Mouse (Mus musculus): ENCODE results near the gene H2-M5. TPM values are rescaled to one million over a fixed set of nuclear protein-coding genes. Genes with fewer than 3 reads are reported as not detected.

Gene H2-M5
- polyA plus RNA-seq, 1 experiment from 2014 or later = 0.08 TPM

- Histone ChIP-seq H3K27me3 (replicated peaks; ENCODE audit: control insufficient read depth, insufficient read depth, low read length) (no peaks in the 10 kb centered on the region), H3K36me3 (ENCODE audit: control insufficient read depth, insufficient read depth, low read length) (no peaks in the 10 kb centered on the region), H3K9ac (ENCODE audit: low read depth, low read length) (no peak overlapping the region), H3K4me2 (no peak overlapping the region), H3K27ac (ENCODE audit: low read depth, low read length) (no peak overlapping the region), H3K4me1 (replicated peaks; ENCODE audit: control insufficient read depth, insufficient read depth, low read length) (no peaks in the 10 kb centered on the region), H3K9me3 (ENCODE audit: control insufficient read depth, low read length) (no peaks in the 10 kb centered on the region), H3K4me3 (ENCODE audit: low read depth, low read length) (no peak overlapping the region)
- ATAC-seq (replicated peaks; ENCODE audit: low FRiP score) = no peak
- WGBS = 77% methylated on average over 3 of the region's 3 CpGs
- no peak for DNase-seq (ENCODE audit: low spot score)
Measured at GRCm38 (mm10) chr17:37018328-37018727, 29.0 kb upstream of the H2-M5 start.

GRCm38 (mm10) chr17:37016333-37016732, 27.0 kb upstream of the H2-M5 start:
- no peak overlapping the region for H3K9ac ChIP-seq (ENCODE audit: low read depth, low read length)
- no peaks in the 10 kb centered on the region for H3K4me1 ChIP-seq (replicated peaks; ENCODE audit: control insufficient read depth, insufficient read depth, low read length)
- DNase-seq (ENCODE audit: low spot score) (no peak), ATAC-seq (replicated peaks; ENCODE audit: low FRiP score) (no peak)
- H3K27ac ChIP-seq (ENCODE audit: low read depth, low read length) = no peak overlapping the region
- H3K9me3 ChIP-seq (ENCODE audit: control insufficient read depth, low read length) = no peaks in the 10 kb centered on the region
- H3K4me3 ChIP-seq (ENCODE audit: low read depth, low read length) = no peak overlapping the region
- H3K27me3 ChIP-seq (replicated peaks; ENCODE audit: control insufficient read depth, insufficient read depth, low read length) = no peaks in the 10 kb centered on the region
- H3K36me3 ChIP-seq (ENCODE audit: control insufficient read depth, insufficient read depth, low read length) = no peaks in the 10 kb centered on the region
- no peak overlapping the region for H3K4me2 ChIP-seq

- H3K36me3 ChIP-seq (ENCODE audit: control insufficient read depth, insufficient read depth, low read length) = peaks cover 3% of the 10 kb centered on the region; the same call in 1 of the 2 replicates
- DNase-seq (ENCODE audit: low spot score) (no peak), ATAC-seq (replicated peaks; ENCODE audit: low FRiP score) (no peak)
- H3K27ac ChIP-seq (ENCODE audit: low read depth, low read length) = no peak overlapping the region
- 58% methylated on average over 5 of the region's 5 CpGs for WGBS
- H3K4me3 ChIP-seq (ENCODE audit: low read depth, low read length) = no peak overlapping the region
- H3K27me3 ChIP-seq (replicated peaks; ENCODE audit: control insufficient read depth, insufficient read depth, low read length) = no peaks in the 10 kb centered on the region
- no peak overlapping the region for H3K9ac ChIP-seq (ENCODE audit: low read depth, low read length)
- no peak overlapping the region for H3K4me2 ChIP-seq
- H3K4me1 ChIP-seq (replicated peaks; ENCODE audit: control insufficient read depth, insufficient read depth, low read length) = no peaks in the 10 kb centered on the region
- no peaks in the 10 kb centered on the region for H3K9me3 ChIP-seq (ENCODE audit: control insufficient read depth, low read length)
Measured at GRCm38 (mm10) chr17:37012141-37012540, 22.8 kb upstream of the H2-M5 start.

GRCm38 (mm10) chr17:37011719-37012118, 22.4 kb upstream of the H2-M5 start:
- Histone ChIP-seq H3K4me3 (ENCODE audit: low read depth, low read length) (no peak overlapping the region), H3K4me1 (replicated peaks; ENCODE audit: control insufficient read depth, insufficient read depth, low read length) (no peaks in the 10 kb centered on the region), H3K9me3 (ENCODE audit: control insufficient read depth, low read length) (no peaks in the 10 kb centered on the region), H3K36me3 (ENCODE audit: control insufficient read depth, insufficient read depth, low read length) (peaks cover 5% of the 10 kb centered on the region; the same call in 1 of the 2 replicates), H3K9ac (ENCODE audit: low read depth, low read length) (no peak overlapping the region), H3K27me3 (replicated peaks; ENCODE audit: control insufficient read depth, insufficient read depth, low read length) (no peaks in the 10 kb centered on the region), H3K4me2 (no peak overlapping the region), H3K27ac (ENCODE audit: low read depth, low read length) (no peak overlapping the region)
- ATAC-seq (replicated peaks; ENCODE audit: low FRiP score) (no peak), DNase-seq (ENCODE audit: low spot score) (no peak)
- 83% methylated on average over 3 of the region's 3 CpGs for WGBS

- DNase-seq (ENCODE audit: low spot score) (no peak), ATAC-seq (replicated peaks; ENCODE audit: low FRiP score) (no peak)
- Histone ChIP-seq H3K4me1 (replicated peaks; ENCODE audit: control insufficient read depth, insufficient read depth, low read length) (no peaks in the 10 kb centered on the region), H3K9me3 (ENCODE audit: control insufficient read depth, low read length) (no peaks in the 10 kb centered on the region), H3K4me2 (no peak overlapping the region), H3K9ac (ENCODE audit: low read depth, low read length) (no peak overlapping the region), H3K27me3 (replicated peaks; ENCODE audit: control insufficient read depth, insufficient read depth, low read length) (no peaks in the 10 kb centered on the region), H3K36me3 (ENCODE audit: control insufficient read depth, insufficient read depth, low read length) (peaks cover 5% of the 10 kb centered on the region; the same call in 1 of the 2 replicates), H3K27ac (ENCODE audit: low read depth, low read length) (no peak overlapping the region), H3K4me3 (ENCODE audit: low read depth, low read length) (no peak overlapping the region)
- 83% methylated on average over 17 of the region's 17 CpGs for WGBS
Measured at GRCm38 (mm10) chr17:37009460-37010042, 20.2 kb upstream of the H2-M5 start.

GRCm38 (mm10) chr17:37008161-37008560, 18.8 kb upstream of the H2-M5 start:
- H3K27me3 ChIP-seq (replicated peaks; ENCODE audit: control insufficient read depth, insufficient read depth, low read length) = 0 out of 2 replicates have a peak, but pooled peaks cover 2% of the 10 kb centered on the region
- no peaks in the 10 kb centered on the region for H3K4me1 ChIP-seq (replicated peaks; ENCODE audit: control insufficient read depth, insufficient read depth, low read length)
- no peak for DNase-seq (ENCODE audit: low spot score)
- H3K36me3 ChIP-seq (ENCODE audit: control insufficient read depth, insufficient read depth, low read length) = peaks cover 5% of the 10 kb centered on the region; the same call in 1 of the 2 replicates
- no peak overlapping the region for H3K27ac ChIP-seq (ENCODE audit: low read depth, low read length)
- no peak overlapping the region for H3K4me2 ChIP-seq
- H3K9me3 ChIP-seq (ENCODE audit: control insufficient read depth, low read length) = no peaks in the 10 kb centered on the region
- H3K4me3 ChIP-seq (ENCODE audit: low read depth, low read length) = no peak overlapping the region
- 87% methylated on average over 6 of the region's 6 CpGs for WGBS
- ATAC-seq (replicated peaks; ENCODE audit: low FRiP score) = no peak
- no peak overlapping the region for H3K9ac ChIP-seq (ENCODE audit: low read depth, low read length)

GRCm38 (mm10) chr17:37003366-37003765, 14.0 kb upstream of the H2-M5 start:
- no peak overlapping the region; the same call in 1 of the 2 replicates for H3K9ac ChIP-seq (ENCODE audit: low read depth, low read length)

GRCm38 (mm10) chr17:37002364-37003330, 13.3 kb upstream of the H2-M5 start:
- Histone ChIP-seq H3K27me3 (replicated peaks; ENCODE audit: control insufficient read depth, insufficient read depth, low read length) (peaks cover 9% of the 10 kb centered on the region), H3K4me1 (replicated peaks; ENCODE audit: control insufficient read depth, insufficient read depth, low read length) (no peaks in the 10 kb centered on the region), H3K9me3 (ENCODE audit: control insufficient read depth, low read length) (no peaks in the 10 kb centered on the region), H3K4me2 (peak overlapping the region; percentile 76), H3K4me3 (ENCODE audit: low read depth, low read length) (peak overlapping the region; percentile 62), H3K9ac (ENCODE audit: low read depth, low read length) (peak overlapping the region; percentile 63), H3K27ac (ENCODE audit: low read depth, low read length) (peak overlapping the region; percentile 64), H3K36me3 (ENCODE audit: control insufficient read depth, insufficient read depth, low read length) (0 out of 2 replicates have a peak, but pooled peaks cover 2% of the 10 kb centered on the region)
- peak; percentile 54 for DNase-seq (ENCODE audit: low spot score)
- ATAC-seq (replicated peaks; ENCODE audit: low FRiP score) = peak; percentile 67
- 1% methylated on average over 49 of the region's 49 CpGs for WGBS

More at GRCm38 (mm10) chr17:37003366-37003765, 14.0 kb upstream of the H2-M5 start:
- Histone ChIP-seq H3K36me3 (ENCODE audit: control insufficient read depth, insufficient read depth, low read length) (peaks cover 2% of the 10 kb centered on the region; the same call in 1 of the 2 replicates), H3K27me3 (replicated peaks; ENCODE audit: control insufficient read depth, insufficient read depth, low read length) (peaks cover 9% of the 10 kb centered on the region), H3K4me3 (ENCODE audit: low read depth, low read length) (peak overlapping the region; percentile 62), H3K27ac (ENCODE audit: low read depth, low read length) (no peak overlapping the region), H3K4me1 (replicated peaks; ENCODE audit: control insufficient read depth, insufficient read depth, low read length) (no peaks in the 10 kb centered on the region), H3K4me2 (peak overlapping the region; percentile 76), H3K9me3 (ENCODE audit: control insufficient read depth, low read length) (no peaks in the 10 kb centered on the region)
- ATAC-seq (replicated peaks; ENCODE audit: low FRiP score) (no peak), DNase-seq (ENCODE audit: low spot score) (no peak)
- WGBS = 52% methylated on average over 4 of the region's 4 CpGs

Measured in liver, embryonic 11.5 days (tissue).